Mouse (Mus musculus): ENCODE data around the gene Hist2h2ab.

DNA sequence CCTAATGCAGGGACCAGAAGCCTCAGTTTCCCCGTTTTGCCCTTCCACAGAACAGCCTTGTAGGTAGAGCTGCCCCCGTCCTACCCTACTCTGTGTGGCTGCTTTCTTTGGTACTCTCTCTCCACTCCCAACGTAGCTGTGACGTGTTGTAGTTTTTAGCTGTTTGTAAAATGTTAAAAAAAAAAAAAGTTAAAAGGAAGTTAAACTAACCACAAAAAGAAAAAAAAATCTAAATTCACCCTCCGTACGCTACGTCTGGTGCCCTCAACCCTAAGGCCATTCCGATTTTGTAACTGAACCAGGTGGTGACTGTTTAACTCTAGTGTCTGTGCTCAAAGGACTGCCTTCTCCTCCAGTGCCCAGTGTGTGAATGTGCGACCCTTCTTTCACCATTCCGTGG is 24.7 kb upstream of the Hist2h2ab start:
- TF ChIP-seq POLR2A (IDR thresholded peaks at IDR 0.05; ENCODE audit: borderline replicate concordance, extremely low read depth, low read depth, low read length), result no peak
- no peak for TF ChIP-seq CTCF (IDR thresholded peaks at IDR 0.05; ENCODE audit: insufficient read depth, low read length)
